Mouse (Mus musculus) gastrocnemius, postnatal 4 days (tissue): ENCODE results near the gene Gm12888. TPM values are rescaled to one million over a fixed set of nuclear protein-coding genes. Genes with fewer than 3 reads are reported as not detected.
"Not testable (repeated sequence)": the region's sequence is repeated elsewhere in the genome, so short reads cannot be mapped to it uniquely, and the experiment has no call there.

ENCODE experiments used
- DNase-seq, 2 experiments: peaks; one replicate each; pipeline ENCODE4 v3.0.0; 2021 to 2022; ENCODE audit warnings: low spot score in 2 of 2, mixed read lengths in 2 of 2
- long read RNA-seq, 2 experiments: library from polyadenylated mRNA; stranded (forward); transcript quantifications; one replicate each; pipeline ENCODE4 v2.0.0; 2021
- total RNA-seq, 2 experiments: library from RNA; stranded (reverse); gene quantifications; 2 replicates each; pipeline ENCODE4 v1.2.3; 2021

Gm12888 gene
- not detected for total RNA-seq
- long read RNA-seq, experiment 1 = 0 reads
- long read RNA-seq, experiment 2 = 0 reads

DNA sequence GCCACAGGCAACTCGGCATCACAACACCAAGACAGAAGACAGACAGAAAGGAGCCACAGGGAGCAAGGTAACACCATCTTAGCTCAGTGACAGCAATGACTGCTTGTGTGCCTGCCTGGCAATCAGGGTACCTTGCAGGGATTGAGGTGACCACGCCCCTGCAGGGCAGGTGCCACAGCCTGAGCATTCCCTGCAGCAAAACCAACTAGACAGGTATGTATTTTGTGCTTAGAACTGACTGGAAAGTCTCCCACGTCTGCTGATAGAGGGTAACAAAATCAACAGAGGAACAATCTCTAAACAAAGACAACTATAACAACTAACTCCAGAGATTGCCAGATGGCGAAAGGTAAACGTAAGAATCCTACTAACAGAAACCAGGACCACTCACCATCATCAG lies at the start of gene Gm12888:
Gene Gm12888, minus strand, starts transcription at position 101 of the 400 bp plus-strand sequence.
- DNase-seq = not testable (repeated sequence)

Other genes starting within 250 kb of the Gm12888 start
- 10 to 100 TPM; 23.0 to 24.0 TPM for gene Zmpste24, start 226.7 kb downstream of the Gm12888 start, total RNA-seq
- gene Tmco2, start 215.7 kb downstream of the Gm12888 start, total RNA-seq = not detected
- 10 to 100 TPM; 18.2 to 21.3 TPM for gene Rlf, start 109.8 kb downstream of the Gm12888 start, total RNA-seq
- gene Gm12886, start 98.2 kb upstream of the Gm12888 start, total RNA-seq = not detected